Mouse (Mus musculus) embryonic facial prominence, embryonic 13.5 days (tissue): Measurements from ENCODE around the gene Hist1h2ai. TPM values are rescaled to one million over a fixed set of nuclear protein-coding genes. Genes with fewer than 3 reads are reported as not detected.
"Not testable (repeated sequence)": the region's sequence is repeated elsewhere in the genome, so short reads cannot be mapped to it uniquely, and the experiment has no call there.

Source experiments
- ATAC-seq: fragments of 200-750 bp; cut with Nextera tagmentation; 2 replicates; pipeline ENCODE4 v1.8.0; 2017; ENCODE audit warnings: low read depth; ENCODE audit not compliant: insufficient number of reproducible peaks, insufficient read depth, low FRiP score, low TSS enrichment
- H3K27ac ChIP-seq: fragments of 300-500 bp; sonication (generic); 2 replicates; pipeline ENCODE4 v1.5.1; 2015; ENCODE audit warnings: moderate library complexity, mild to moderate bottlenecking, inconsistent platforms
- H3K27me3 ChIP-seq: fragments of 300-500 bp; sonication (generic); 2 replicates; pipeline ENCODE4 v1.6.1; 2015; ENCODE audit warnings: mild to moderate bottlenecking, inconsistent platforms
- H3K36me3 ChIP-seq: fragments of 300-500 bp; sonication (generic); 2 replicates; pipeline ENCODE4 v1.6.1; 2015; ENCODE audit warnings: mild to moderate bottlenecking, inconsistent platforms
- H3K4me1 ChIP-seq: fragments of 300-500 bp; sonication (generic); 2 replicates; pipeline ENCODE4 v1.6.1; 2015; ENCODE audit warnings: inconsistent platforms
- H3K4me2 ChIP-seq: fragments of 300-500 bp; sonication (generic); 2 replicates; pipeline ENCODE4 v1.6.1; 2015; ENCODE audit warnings: moderate library complexity, mild to moderate bottlenecking, inconsistent platforms
- H3K4me3 ChIP-seq: fragments of 300-500 bp; sonication (generic); 2 replicates; pipeline ENCODE4 v1.5.1; 2015; ENCODE audit warnings: mild to moderate bottlenecking, inconsistent platforms
- H3K9ac ChIP-seq: fragments of 300-500 bp; sonication (generic); 2 replicates; pipeline ENCODE4 v1.6.1; 2015; ENCODE audit warnings: mild to moderate bottlenecking, inconsistent platforms
- H3K9me3 ChIP-seq: fragments of 300-500 bp; sonication (generic); 2 replicates; pipeline ENCODE4 v1.6.1; 2016; ENCODE audit warnings: inconsistent platforms
- WGBS: fragments of 180-500 bp; shearing (Covaris S2); methylation state at CpG from one replicate; pipeline ENCODE4 v1.1.7; 2015; ENCODE audit warnings: mixed read lengths; 5-methylcytosine and 5-hydroxymethylcytosine counted together
- polyA plus RNA-seq: library from polyadenylated mRNA; unstranded; fragments of >200 nt; fragmentation: Nextera tagmentation; extraction: Ambion mirVana; gene quantifications from 2 replicates; pipeline ENCODE4 v1.2.1, GENCODE M21; 2015

Hist1h2ai gene
- polyA plus RNA-seq, 1 experiment from 2014 or later, result 52.2 TPM

- peak within 1 kb of the TSS; percentile 85 for H3K4me2 ChIP-seq
- ATAC-seq, result peak; percentile 33; the same call in 1 of the 2 replicates
- H3K9me3 ChIP-seq, H3K27me3 ChIP-seq, H3K36me3 ChIP-seq: not testable (repeated sequence)
- peaks cover 37% of the 10 kb centered on the region for H3K4me1 ChIP-seq
- peak within 1 kb of the TSS; percentile 96 for H3K27ac ChIP-seq
- peak within 1 kb of the TSS; percentile 50 for H3K4me3 ChIP-seq
- under 1% methylated on average over 29 of the region's 56 CpGs for WGBS
- H3K9ac ChIP-seq, result peak within 1 kb of the TSS; percentile 79
These were observed 1.5 kb downstream of the Hist1h2ai start, which contains the start of gene Hist1h3h for GRCm38 (mm10) chr13:21717397-21718357. TSS of gene Hist1h3h (plus strand) at chr13:21717659.

DNA sequence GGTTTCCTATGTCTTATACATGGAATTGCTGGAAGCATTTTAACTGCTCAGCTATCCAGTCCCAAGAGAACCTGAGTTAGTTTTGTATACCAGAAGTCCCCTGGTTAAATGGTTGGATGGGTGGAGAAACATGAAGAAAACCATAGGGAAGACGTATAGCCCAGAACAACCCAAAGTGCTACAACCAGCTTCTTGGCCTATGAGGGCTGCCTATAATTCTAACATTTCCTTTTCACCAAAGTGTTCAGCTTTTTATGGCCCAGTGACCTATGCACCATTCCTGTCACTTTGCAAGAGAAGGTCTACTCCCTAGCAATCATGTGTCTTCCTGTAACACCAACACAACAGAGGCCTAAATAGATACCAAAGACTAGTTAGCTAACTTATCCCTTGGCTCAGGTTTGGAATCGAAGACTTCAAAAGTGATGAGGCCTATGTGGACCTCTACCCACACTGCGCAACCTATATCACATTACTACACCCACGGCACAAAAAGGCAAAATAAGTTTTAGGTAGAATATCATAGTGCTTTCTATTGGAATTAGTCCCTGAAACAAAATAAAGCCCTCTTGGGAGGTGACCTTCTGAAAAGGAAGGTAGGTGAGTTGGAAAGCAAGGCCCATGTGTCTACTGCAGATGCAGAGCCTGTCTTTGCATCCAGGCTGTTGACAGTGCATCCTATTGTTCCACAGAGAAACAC is 2.3 kb downstream of the Hist1h2ai start:
- H3K36me3 ChIP-seq, result no peaks in the 10 kb centered on the region
- peak overlapping the region; percentile 92 for H3K27ac ChIP-seq
- no peak for ATAC-seq
- no peaks in the 10 kb centered on the region for H3K27me3 ChIP-seq
- H3K9me3 ChIP-seq, result no peaks in the 10 kb centered on the region
- 50% methylated on average over 4 of the region's 4 CpGs for WGBS
- peak overlapping the region; percentile 85 for H3K4me2 ChIP-seq
- peak overlapping the region; percentile 79 for H3K9ac ChIP-seq
- H3K4me1 ChIP-seq, result peaks cover 38% of the 10 kb centered on the region
- H3K4me3 ChIP-seq, result peak overlapping the region; percentile 50

- WGBS, result 1% methylated on average over 21 of the region's 44 CpGs
These were observed 5.0 kb downstream of the Hist1h2ai start for GRCm38 (mm10) chr13:21721107-21721756.

GRCm38 (mm10) chr13:21721757-21722372 is 5.6 kb downstream of the Hist1h2ai start, which contains the start of gene Hist1h2bm:
TSS of gene Hist1h2bm (plus strand) at chr13:21722044.
- WGBS, result under 1% methylated on average over 37 of the region's 37 CpGs
- peak; percentile 96 for ATAC-seq
- H3K36me3 ChIP-seq, result not testable (repeated sequence)

More at GRCm38 (mm10) chr13:21721107-21721756, 5.0 kb downstream of the Hist1h2ai start:
- peak overlapping the region; percentile 88 for H3K27ac ChIP-seq
- peak overlapping the region; percentile 64 for H3K4me2 ChIP-seq
- H3K4me3 ChIP-seq, result peak overlapping the region; percentile 45
- peak overlapping the region; percentile 73 for H3K9ac ChIP-seq
- H3K27me3 ChIP-seq, H3K9me3 ChIP-seq, H3K36me3 ChIP-seq: not testable (repeated sequence)
- 0 out of 2 replicates have a peak, but pooled peaks have one; percentile 0 for ATAC-seq
- H3K4me1 ChIP-seq, result peaks cover 31% of the 10 kb centered on the region

GRCm38 (mm10) chr13:21722373-21722925 is 6.2 kb downstream of the Hist1h2ai start:
- H3K36me3 ChIP-seq, result no peaks in the 10 kb centered on the region
- peak overlapping the region; percentile 92 for H3K27ac ChIP-seq
- H3K9ac ChIP-seq, result peak overlapping the region; percentile 72
- no peaks in the 10 kb centered on the region for H3K27me3 ChIP-seq
- H3K4me1 ChIP-seq, result peaks cover 31% of the 10 kb centered on the region
- 2% methylated on average over 11 of the region's 11 CpGs for WGBS
- peak overlapping the region; percentile 64 for H3K4me2 ChIP-seq
- peak overlapping the region; percentile 45 for H3K4me3 ChIP-seq
- no peak for ATAC-seq
- H3K9me3 ChIP-seq, result no peaks in the 10 kb centered on the region

More at GRCm38 (mm10) chr13:21721757-21722372, 5.6 kb downstream of the Hist1h2ai start, which contains the start of gene Hist1h2bm:
- peaks cover 31% of the 10 kb centered on the region for H3K4me1 ChIP-seq
- not testable (repeated sequence) for H3K9me3 ChIP-seq, H3K27me3 ChIP-seq
- peak within 1 kb of the TSS; percentile 92 for H3K27ac ChIP-seq
- H3K9ac ChIP-seq, result peak within 1 kb of the TSS; percentile 73
- H3K4me3 ChIP-seq, result peak within 1 kb of the TSS; percentile 45
- H3K4me2 ChIP-seq, result peak within 1 kb of the TSS; percentile 64

- WGBS, result 27% methylated on average over 5 of the region's 5 CpGs
- Histone ChIP-seq H3K9me3 (no peaks in the 10 kb centered on the region), H3K36me3 (no peaks in the 10 kb centered on the region), H3K27me3 (no peaks in the 10 kb centered on the region), H3K9ac (no peak overlapping the region), H3K4me3 (peak overlapping the region; percentile 45; the same call in 1 of the 2 replicates), H3K27ac (peak overlapping the region; percentile 92), H3K4me1 (peaks cover 28% of the 10 kb centered on the region), H3K4me2 (peak overlapping the region; percentile 64)
- no peak for ATAC-seq
These were observed 7.0 kb downstream of the Hist1h2ai start for GRCm38 (mm10) chr13:21722993-21723836.

DNA sequence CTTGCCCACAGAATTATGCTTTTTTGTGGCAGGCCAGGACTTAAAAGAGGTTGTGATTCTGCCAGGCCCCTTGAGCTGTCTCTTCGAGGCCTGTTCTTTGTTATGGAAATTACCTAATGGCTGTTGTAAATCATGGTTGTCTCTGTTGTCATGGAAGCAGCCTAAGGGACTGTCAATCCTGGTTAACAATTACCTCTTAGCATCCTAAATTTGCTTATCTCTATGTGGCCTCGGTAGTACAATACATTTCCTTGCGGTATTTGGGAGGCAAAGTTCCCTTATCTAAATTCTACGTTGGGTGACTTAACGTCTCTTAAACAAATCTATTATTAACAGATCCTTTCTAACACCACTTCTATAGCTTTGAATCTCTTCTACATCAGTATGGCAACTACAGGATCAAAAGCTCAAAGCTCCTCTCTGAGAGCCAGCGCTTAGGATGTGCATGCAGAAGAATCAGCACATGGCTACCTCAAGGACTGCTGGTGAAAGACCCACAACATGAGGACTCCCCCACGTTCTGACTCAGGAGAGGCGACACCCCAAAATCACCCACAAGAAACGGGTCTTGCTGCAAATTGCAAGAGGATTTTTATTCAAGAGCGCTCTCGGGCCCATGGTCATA is 11.8 kb downstream of the Hist1h2ai start:
- 33% methylated on average over 11 of the region's 11 CpGs for WGBS
- Histone ChIP-seq H3K9ac (no peak overlapping the region), H3K4me2 (no peak overlapping the region), H3K9me3 (no peaks in the 10 kb centered on the region), H3K36me3 (no peaks in the 10 kb centered on the region), H3K27me3 (no peaks in the 10 kb centered on the region), H3K4me3 (no peak overlapping the region), H3K4me1 (no peaks in the 10 kb centered on the region), H3K27ac (no peak overlapping the region)
- no peak for ATAC-seq

DNA sequence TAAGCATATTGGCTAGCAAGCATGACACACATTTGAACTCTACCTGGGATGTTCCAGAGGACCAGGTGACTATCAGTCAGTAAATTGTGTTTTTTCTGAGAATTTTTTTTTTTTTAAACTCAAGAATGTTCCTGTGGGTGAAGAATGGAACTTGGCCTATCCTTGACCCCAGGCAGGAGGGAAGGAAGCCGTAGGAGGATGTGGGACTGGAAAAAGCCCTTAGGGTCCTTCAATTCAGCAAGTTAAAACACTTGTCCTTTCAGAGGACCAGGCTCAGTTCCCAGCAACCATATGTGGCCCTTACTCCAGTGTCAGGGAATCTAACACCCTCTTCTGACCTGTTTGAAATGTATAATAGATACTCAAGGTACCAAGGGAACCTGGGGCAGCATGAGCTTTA is 13.3 kb downstream of the Hist1h2ai start:
- Histone ChIP-seq H3K27ac (no peak overlapping the region), H3K36me3 (no peaks in the 10 kb centered on the region), H3K4me2 (no peak overlapping the region), H3K4me3 (no peak overlapping the region), H3K9me3 (no peaks in the 10 kb centered on the region), H3K4me1 (peaks cover 5% of the 10 kb centered on the region; the same call in 1 of the 2 replicates), H3K27me3 (no peaks in the 10 kb centered on the region), H3K9ac (no peak overlapping the region)
- no peak for ATAC-seq
- 39% methylated on average over 1 of the region's 1 CpGs for WGBS

- no peaks in the 10 kb centered on the region for H3K36me3 ChIP-seq
- H3K27me3 ChIP-seq, result no peaks in the 10 kb centered on the region
- WGBS, result 65% methylated on average over 5 of the region's 5 CpGs
- H3K9me3 ChIP-seq, result no peaks in the 10 kb centered on the region
- no peak overlapping the region for H3K4me2 ChIP-seq
- no peak overlapping the region for H3K4me3 ChIP-seq
- peak overlapping the region; percentile 99 for H3K27ac ChIP-seq
- ATAC-seq, result no peak
- H3K9ac ChIP-seq, result no peak overlapping the region
- H3K4me1 ChIP-seq, result peaks cover 12% of the 10 kb centered on the region; the same call in 1 of the 2 replicates
These were observed 17.2 kb downstream of the Hist1h2ai start for GRCm38 (mm10) chr13:21733466-21733865.
